Mouse (Mus musculus) forebrain, embryonic 15.5 days (tissue): ENCODE data around the gene Kdm4b. TPM values are rescaled to one million over a fixed set of nuclear protein-coding genes. Genes with fewer than 3 reads are reported as not detected.

ENCODE experiments used
- ATAC-seq: fragments of 200-750 bp; cut with Nextera tagmentation; replicated peaks from 2 replicates; pipeline ENCODE4 v1.8.0; 2017; ENCODE audit warnings: mild to moderate bottlenecking, moderate TSS enrichment, moderate library complexity
- H3K27ac ChIP-seq: fragments of 300-500 bp; sonication (generic); replicated peaks from 2 replicates; pipeline ENCODE4 v1.5.1; 2015; ENCODE audit warnings: mild to moderate bottlenecking, inconsistent platforms
- H3K27me3 ChIP-seq: fragments of 300-500 bp; sonication (generic); 2 replicates; pipeline ENCODE4 v1.6.1; 2015; ENCODE audit warnings: inconsistent platforms
- H3K36me3 ChIP-seq: fragments of 300-500 bp; sonication (generic); 2 replicates; pipeline ENCODE4 v1.6.1; 2015; ENCODE audit warnings: mild to moderate bottlenecking, inconsistent platforms
- H3K4me1 ChIP-seq: fragments of 300-500 bp; sonication (generic); 2 replicates; pipeline ENCODE4 v1.6.1; 2015; ENCODE audit warnings: inconsistent platforms
- H3K4me2 ChIP-seq: fragments of 300-500 bp; sonication (generic); replicated peaks from 2 replicates; pipeline ENCODE4 v1.6.1; 2015; ENCODE audit warnings: mild to moderate bottlenecking, inconsistent platforms
- H3K4me3 ChIP-seq: fragments of 300-500 bp; sonication (generic); 2 replicates; pipeline ENCODE4 v1.5.1; 2015; ENCODE audit warnings: mild to moderate bottlenecking, inconsistent platforms
- H3K9ac ChIP-seq: fragments of 300-500 bp; sonication (generic); replicated peaks from 2 replicates; pipeline ENCODE4 v1.6.1; 2015; ENCODE audit warnings: mild to moderate bottlenecking, inconsistent platforms
- H3K9me3 ChIP-seq: fragments of 300-500 bp; sonication (generic); 2 replicates; pipeline ENCODE4 v1.6.1; 2016; ENCODE audit warnings: inconsistent platforms
- WGBS: fragments of 180-500 bp; shearing (Covaris S2); methylation state at CpG from one replicate; pipeline ENCODE4 v1.1.7; 2015; ENCODE audit warnings: mixed read lengths; 5-methylcytosine and 5-hydroxymethylcytosine counted together
- polyA plus RNA-seq: library from polyadenylated mRNA; unstranded; fragments of >200 nt; fragmentation: Nextera tagmentation; extraction: Ambion mirVana; gene quantifications from 2 replicates; pipeline ENCODE4 v1.2.1, GENCODE M21; 2015

The Kdm4b gene
- polyA plus RNA-seq, 1 experiment from 2014 or later = 81.2 TPM

GRCm38 (mm10) chr17:56289371-56290331, 36.2 kb upstream of the Kdm4b start:
- H3K9me3 ChIP-seq = no peaks in the 10 kb centered on the region
- H3K4me1 ChIP-seq = peaks cover 27% of the 10 kb centered on the region
- no peaks in the 10 kb centered on the region for H3K36me3 ChIP-seq
- H3K27ac ChIP-seq = 0 out of 2 replicates have a peak overlapping the region, but pooled peaks have one; percentile 23
- peak overlapping the region; percentile 42 for H3K4me2 ChIP-seq
- no peak for ATAC-seq
- no peaks in the 10 kb centered on the region for H3K27me3 ChIP-seq
- peak overlapping the region; percentile 35 for H3K4me3 ChIP-seq
- no peak overlapping the region for H3K9ac ChIP-seq
- WGBS = 2% methylated on average over 23 of the region's 23 CpGs

GRCm38 (mm10) chr17:56290388-56291170, 35.3 kb upstream of the Kdm4b start:
- H3K9me3 ChIP-seq = no peaks in the 10 kb centered on the region
- 5% methylated on average over 17 of the region's 17 CpGs for WGBS
- no peaks in the 10 kb centered on the region for H3K27me3 ChIP-seq
- ATAC-seq = peak; percentile 68
- peak overlapping the region; percentile 35 for H3K4me3 ChIP-seq
- peaks cover 27% of the 10 kb centered on the region for H3K4me1 ChIP-seq
- no peaks in the 10 kb centered on the region for H3K36me3 ChIP-seq
- H3K4me2 ChIP-seq = peak overlapping the region; percentile 42
- peak overlapping the region; percentile 71 for H3K27ac ChIP-seq
- 0 out of 2 replicates have a peak overlapping the region, but pooled peaks have one; percentile 50 for H3K9ac ChIP-seq

DNA sequence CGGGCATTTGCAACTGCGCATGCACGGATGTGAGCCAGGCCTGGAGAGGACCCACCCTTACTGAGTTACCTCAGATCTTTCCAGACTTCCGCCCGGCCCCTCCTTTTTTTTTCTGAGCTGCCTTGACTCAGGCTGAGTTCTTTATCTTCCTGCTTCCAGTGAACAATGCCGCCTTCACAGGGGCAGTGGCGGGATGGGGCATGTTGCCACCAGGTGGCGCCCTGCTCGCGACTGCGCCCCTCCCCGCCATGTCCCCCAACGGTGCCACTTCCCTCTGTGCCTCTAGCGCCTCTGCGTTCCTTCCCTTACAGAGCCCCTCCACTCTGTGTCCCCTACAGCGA, 34.7 kb upstream of the Kdm4b start:
- H3K9me3 ChIP-seq = no peaks in the 10 kb centered on the region
- H3K4me1 ChIP-seq = peaks cover 27% of the 10 kb centered on the region
- H3K9ac ChIP-seq = peak overlapping the region; percentile 50
- H3K4me2 ChIP-seq = peak overlapping the region; percentile 42
- under 1% methylated on average over 16 of the region's 16 CpGs for WGBS
- peak; percentile 83 for ATAC-seq
- peak overlapping the region; percentile 71 for H3K27ac ChIP-seq
- H3K36me3 ChIP-seq = no peaks in the 10 kb centered on the region
- H3K27me3 ChIP-seq = no peaks in the 10 kb centered on the region
- H3K4me3 ChIP-seq = peak overlapping the region; percentile 35

DNA sequence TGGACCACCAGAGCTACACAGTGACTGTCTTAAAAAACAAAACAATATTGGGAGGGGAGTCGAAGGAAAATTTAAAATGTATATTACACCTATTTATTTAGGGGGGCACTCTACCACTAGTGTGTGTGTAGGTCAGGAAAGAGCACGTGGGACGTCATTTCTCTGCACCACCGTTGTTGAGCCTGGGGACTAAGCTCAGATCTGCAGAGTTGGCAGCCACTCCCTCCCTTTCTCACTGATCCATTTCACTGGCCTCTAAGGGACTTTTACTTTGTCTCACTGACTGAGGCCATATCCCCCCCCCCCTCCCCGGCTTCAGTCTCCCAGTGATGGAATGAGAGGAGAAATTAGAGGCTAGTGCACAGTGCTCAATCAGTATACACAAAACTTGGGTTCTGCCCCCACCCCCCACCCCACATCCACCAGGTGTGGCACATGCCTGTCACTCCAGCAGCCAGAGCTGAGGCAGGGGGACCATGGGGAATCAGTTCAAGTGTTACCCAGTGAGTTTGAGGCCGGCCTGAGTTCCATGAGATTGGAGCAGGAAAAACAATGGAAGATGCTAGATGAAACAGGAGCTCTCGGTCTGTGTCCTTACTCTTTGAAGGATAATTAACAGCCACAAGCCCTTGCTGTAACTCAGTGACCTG, 33.9 kb upstream of the Kdm4b start:
- no peaks in the 10 kb centered on the region for H3K27me3 ChIP-seq
- H3K9me3 ChIP-seq = no peaks in the 10 kb centered on the region
- peaks cover 27% of the 10 kb centered on the region for H3K4me1 ChIP-seq
- H3K36me3 ChIP-seq = no peaks in the 10 kb centered on the region
- WGBS = 49% methylated on average over 7 of the region's 7 CpGs
- H3K27ac ChIP-seq = peak overlapping the region; percentile 71; the same call in 1 of the 2 replicates
- H3K4me2 ChIP-seq = no peak overlapping the region
- no peak overlapping the region for H3K9ac ChIP-seq
- ATAC-seq = peak; percentile 7; the same call in 1 of the 2 replicates
- no peak overlapping the region for H3K4me3 ChIP-seq

DNA sequence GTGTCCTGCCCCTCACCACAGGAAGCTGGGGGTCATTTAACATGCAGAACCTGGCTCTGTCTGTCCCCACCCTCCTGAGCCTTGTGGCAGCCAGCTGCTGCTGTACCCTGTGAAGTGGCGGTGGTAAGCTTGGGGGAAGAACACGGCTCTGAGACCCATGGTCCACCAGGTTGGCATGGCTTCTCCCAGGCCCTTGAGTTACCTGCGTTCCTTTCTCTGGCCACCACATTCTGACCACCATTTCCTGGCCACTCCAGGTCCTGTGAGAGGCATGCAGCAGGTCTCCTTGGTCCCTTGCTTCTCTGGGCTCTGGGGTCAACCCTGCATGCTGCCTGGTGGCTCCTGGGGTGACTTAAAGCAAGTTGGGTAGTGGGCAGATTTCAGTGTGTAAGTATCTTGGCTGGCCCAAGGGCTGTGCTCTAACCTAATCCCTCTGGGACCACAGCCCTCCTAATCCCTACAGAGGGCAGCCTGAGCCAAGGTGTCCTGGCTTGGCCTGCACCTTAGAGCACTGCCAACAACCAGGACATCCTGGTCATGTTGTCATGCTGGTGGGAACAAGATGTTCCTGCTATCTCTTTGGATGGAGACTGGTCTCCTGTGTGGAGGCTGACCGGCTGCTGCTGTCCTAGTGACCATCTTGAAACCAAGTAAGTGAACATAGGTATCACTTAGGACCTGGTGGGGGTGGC, 33.2 kb upstream of the Kdm4b start, which contains the start of gene Plin3:
TSS of gene Plin3 (minus strand) at position 343 of the 692 bp plus-strand sequence.
- ATAC-seq = no peak
- H3K4me3 ChIP-seq = no peak within 1 kb of the TSS
- H3K4me1 ChIP-seq = peaks cover 27% of the 10 kb centered on the region
- 83% methylated on average over 4 of the region's 4 CpGs for WGBS
- H3K36me3 ChIP-seq = no peaks in the 10 kb centered on the region
- H3K4me2 ChIP-seq = no peak within 1 kb of the TSS
- no peak within 1 kb of the TSS for H3K9ac ChIP-seq
- no peaks in the 10 kb centered on the region for H3K9me3 ChIP-seq
- H3K27ac ChIP-seq = peak within 1 kb of the TSS; percentile 71; the same call in 1 of the 2 replicates
- H3K27me3 ChIP-seq = no peaks in the 10 kb centered on the region

DNA sequence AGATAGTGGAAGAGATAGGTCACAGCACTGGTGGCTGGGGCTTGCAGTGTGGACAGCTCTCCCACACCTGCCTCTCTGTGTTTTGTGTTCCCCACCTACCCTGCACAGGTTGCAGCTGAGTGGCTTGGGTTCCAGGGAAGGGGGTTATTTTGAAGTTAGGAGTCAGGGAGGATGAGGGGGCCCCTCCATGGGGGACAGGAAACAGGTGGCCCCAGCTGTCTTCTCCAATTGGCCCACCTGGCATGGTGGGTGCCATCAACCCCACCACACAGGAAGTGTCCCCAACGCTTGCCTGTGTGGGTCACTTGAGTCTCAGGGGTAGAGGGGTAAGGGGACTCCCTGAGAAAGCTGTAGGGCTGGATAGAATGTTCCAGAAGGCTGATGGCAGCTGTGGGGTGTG, 32.6 kb upstream of the Kdm4b start:
- Histone ChIP-seq H3K27ac (no peak overlapping the region), H3K4me3 (no peak overlapping the region), H3K27me3 (no peaks in the 10 kb centered on the region), H3K9ac (no peak overlapping the region), H3K36me3 (no peaks in the 10 kb centered on the region), H3K4me2 (no peak overlapping the region), H3K4me1 (peaks cover 24% of the 10 kb centered on the region), H3K9me3 (no peaks in the 10 kb centered on the region)
- no peak for ATAC-seq
- 80% methylated on average over 1 of the region's 1 CpGs for WGBS

- Histone ChIP-seq H3K27ac (no peak overlapping the region), H3K36me3 (no peaks in the 10 kb centered on the region), H3K4me1 (peaks cover 24% of the 10 kb centered on the region), H3K4me3 (no peak overlapping the region), H3K4me2 (no peak overlapping the region), H3K9ac (no peak overlapping the region), H3K9me3 (no peaks in the 10 kb centered on the region), H3K27me3 (no peaks in the 10 kb centered on the region)
- 79% methylated on average over 19 of the region's 19 CpGs for WGBS
- no peak for ATAC-seq
Measured at GRCm38 (mm10) chr17:56294241-56294640, 31.6 kb upstream of the Kdm4b start.

DNA sequence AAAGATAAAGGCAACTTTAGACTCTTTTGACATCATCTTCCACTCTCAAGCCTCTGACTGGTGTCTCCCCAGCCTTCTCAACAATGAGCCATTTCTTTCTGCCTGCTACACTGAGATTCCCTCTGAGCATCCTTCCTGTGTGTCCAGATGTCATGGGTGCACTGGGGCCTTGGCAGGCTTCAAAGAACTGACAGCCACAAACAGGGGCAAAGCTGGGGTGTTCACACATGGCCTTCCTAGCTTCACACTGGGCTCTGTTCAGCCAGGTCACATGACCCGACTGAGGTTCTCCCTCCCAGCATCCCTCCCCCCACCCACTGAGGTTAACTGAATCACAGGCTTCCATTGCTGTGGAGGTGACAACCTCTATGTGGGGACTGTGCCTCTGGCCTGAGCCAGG, 29.7 kb upstream of the Kdm4b start:
- 57% methylated on average over 1 of the region's 1 CpGs for WGBS
- H3K9ac ChIP-seq = no peak overlapping the region
- H3K27me3 ChIP-seq = no peaks in the 10 kb centered on the region
- H3K4me1 ChIP-seq = peaks cover 4% of the 10 kb centered on the region
- no peaks in the 10 kb centered on the region for H3K36me3 ChIP-seq
- no peak overlapping the region for H3K4me3 ChIP-seq
- ATAC-seq = no peak
- H3K9me3 ChIP-seq = no peaks in the 10 kb centered on the region
- no peak overlapping the region for H3K4me2 ChIP-seq
- H3K27ac ChIP-seq = no peak overlapping the region

- Histone ChIP-seq H3K4me2 (no peak overlapping the region), H3K4me3 (no peak overlapping the region), H3K36me3 (no peaks in the 10 kb centered on the region), H3K4me1 (peaks cover 7% of the 10 kb centered on the region), H3K27ac (no peak overlapping the region), H3K9ac (no peak overlapping the region), H3K9me3 (no peaks in the 10 kb centered on the region), H3K27me3 (no peaks in the 10 kb centered on the region)
- ATAC-seq = no peak
- WGBS = 100% methylated on average over 1 of the region's 1 CpGs
Measured at GRCm38 (mm10) chr17:56298238-56298637, 27.6 kb upstream of the Kdm4b start.

DNA sequence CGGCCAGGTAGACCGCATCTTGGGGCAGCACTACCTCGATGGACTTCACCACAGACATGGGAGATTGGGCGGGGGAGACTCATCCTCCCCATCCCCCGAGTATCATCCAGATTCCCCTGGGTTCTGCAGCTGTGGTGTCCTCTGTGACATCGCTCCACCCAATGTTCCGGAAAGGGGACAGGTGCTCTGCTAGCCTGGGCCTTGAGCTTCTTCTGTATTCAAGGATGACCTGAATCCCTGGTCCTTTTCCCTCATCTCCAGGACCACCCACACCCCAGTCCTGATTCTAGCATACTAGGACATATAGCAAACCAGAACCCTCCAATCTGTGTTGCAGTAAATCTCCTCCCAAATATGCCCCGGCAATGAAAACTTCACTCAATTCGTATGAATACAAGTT, 25.7 kb upstream of the Kdm4b start, which contains the start of gene Arrdc5:
TSS of gene Arrdc5 (minus strand) at position 101 of the 400 bp plus-strand sequence.
- Histone ChIP-seq H3K4me2 (no peak within 1 kb of the TSS), H3K9me3 (no peaks in the 10 kb centered on the region), H3K27ac (no peak within 1 kb of the TSS), H3K9ac (no peak within 1 kb of the TSS), H3K27me3 (no peaks in the 10 kb centered on the region), H3K36me3 (no peaks in the 10 kb centered on the region), H3K4me3 (no peak within 1 kb of the TSS), H3K4me1 (peaks cover 21% of the 10 kb centered on the region)
- no peak for ATAC-seq
- 93% methylated on average over 9 of the region's 9 CpGs for WGBS

GRCm38 (mm10) chr17:56302363-56302996, 23.4 kb upstream of the Kdm4b start:
- WGBS = 22% methylated on average over 13 of the region's 13 CpGs
- H3K9me3 ChIP-seq = no peaks in the 10 kb centered on the region
- H3K27ac ChIP-seq = 0 out of 2 replicates have a peak overlapping the region, but pooled peaks have one; percentile 38
- no peak overlapping the region for H3K4me3 ChIP-seq
- H3K36me3 ChIP-seq = no peaks in the 10 kb centered on the region
- peak overlapping the region; percentile 95; the same call in 1 of the 2 replicates for H3K4me2 ChIP-seq
- H3K27me3 ChIP-seq = no peaks in the 10 kb centered on the region
- no peak for ATAC-seq
- H3K4me1 ChIP-seq = peaks cover 29% of the 10 kb centered on the region
- no peak overlapping the region for H3K9ac ChIP-seq
